Mouse (Mus musculus) thymus, postnatal 10 days (tissue): Measurements from ENCODE around the gene Baiap2.

Experiments used
- DNase-seq, 2 experiments: peaks; one replicate each; pipeline ENCODE4 v3.0.0; 2021; ENCODE audit warnings: low spot score in 2 of 2

The Baiap2 gene

DNA sequence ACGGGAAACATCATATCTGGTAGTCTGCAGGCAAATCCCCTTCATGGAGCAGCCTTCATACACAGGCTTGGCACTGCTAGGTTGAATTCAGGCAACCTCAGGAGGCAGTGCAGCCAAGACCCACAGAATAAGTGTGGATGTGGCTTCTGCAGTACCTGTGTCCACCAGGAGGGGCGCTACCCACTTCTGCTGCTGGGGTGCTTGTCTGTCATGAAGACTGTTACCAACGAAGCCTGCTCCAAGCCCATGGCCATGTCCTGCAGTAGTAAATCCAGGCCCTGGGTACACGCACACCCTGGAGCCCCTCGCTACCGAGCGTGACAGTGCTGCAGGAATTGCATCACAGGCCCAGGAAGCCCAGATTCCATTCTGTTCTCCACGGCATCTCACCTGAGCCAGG lies 22.7 kb upstream of the Baiap2 start:
- DNase-seq: peak; percentile 52 to 80

DNA sequence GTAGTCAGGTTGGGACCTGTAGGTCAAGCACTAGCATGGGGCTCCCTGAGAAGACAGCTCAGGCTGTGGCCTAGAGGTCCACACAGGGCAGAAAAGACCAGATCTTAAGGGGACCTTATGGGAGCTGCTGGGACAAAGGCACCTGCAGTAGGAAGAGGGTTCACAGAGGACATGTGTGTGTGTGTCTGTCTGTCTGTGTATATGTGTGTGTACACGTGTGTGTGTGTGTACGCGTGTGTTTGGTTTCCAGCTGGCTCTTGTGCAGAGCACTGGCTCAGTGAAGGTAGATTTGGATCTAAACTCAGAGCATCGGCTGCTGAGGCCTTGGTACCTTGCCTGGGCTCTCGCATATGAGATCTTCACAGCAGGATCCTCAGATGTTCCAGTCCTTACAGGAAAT lies 21.9 kb upstream of the Baiap2 start:
- no peak for DNase-seq

DNA sequence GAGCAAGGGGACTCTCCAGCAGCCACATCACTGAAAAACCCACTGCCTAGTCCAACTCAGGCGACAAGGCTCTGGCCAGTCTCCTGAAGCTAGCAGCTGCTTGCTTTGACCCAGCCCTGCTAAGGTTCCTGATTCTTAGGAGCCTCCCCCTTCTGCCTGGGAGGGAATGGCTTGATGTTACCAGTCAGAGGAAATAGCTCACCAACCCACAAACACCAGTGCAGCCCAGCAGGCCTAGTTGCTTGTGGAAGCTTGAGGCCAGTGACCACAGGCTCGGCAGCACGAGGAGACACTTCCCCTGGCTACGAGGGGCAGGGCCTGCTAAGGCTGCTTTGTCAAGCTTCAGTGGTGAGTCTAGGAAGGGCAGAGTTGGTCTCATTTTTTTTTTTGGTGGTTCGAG lies 17.4 kb upstream of the Baiap2 start:
- DNase-seq: no peak

DNA sequence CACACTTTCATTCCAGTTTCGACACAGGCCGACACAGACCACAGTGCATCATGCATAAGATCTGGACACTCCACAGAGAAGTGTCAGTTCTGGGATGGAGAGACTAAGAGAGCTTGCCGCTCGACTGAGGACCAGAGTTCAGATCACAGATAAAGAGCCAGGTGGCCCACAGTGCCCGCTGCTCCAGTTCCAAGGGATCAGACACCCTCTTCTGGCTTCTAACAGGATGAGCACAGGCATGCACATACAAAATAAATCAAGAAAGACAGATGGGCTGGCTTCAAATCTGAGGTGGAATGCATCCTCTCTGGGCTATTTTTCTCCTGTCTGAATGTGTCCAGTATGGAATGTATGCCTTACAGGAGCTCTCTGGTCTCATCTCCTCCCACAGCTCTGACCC lies 15.8 kb upstream of the Baiap2 start:
- DNase-seq: no peak

DNA sequence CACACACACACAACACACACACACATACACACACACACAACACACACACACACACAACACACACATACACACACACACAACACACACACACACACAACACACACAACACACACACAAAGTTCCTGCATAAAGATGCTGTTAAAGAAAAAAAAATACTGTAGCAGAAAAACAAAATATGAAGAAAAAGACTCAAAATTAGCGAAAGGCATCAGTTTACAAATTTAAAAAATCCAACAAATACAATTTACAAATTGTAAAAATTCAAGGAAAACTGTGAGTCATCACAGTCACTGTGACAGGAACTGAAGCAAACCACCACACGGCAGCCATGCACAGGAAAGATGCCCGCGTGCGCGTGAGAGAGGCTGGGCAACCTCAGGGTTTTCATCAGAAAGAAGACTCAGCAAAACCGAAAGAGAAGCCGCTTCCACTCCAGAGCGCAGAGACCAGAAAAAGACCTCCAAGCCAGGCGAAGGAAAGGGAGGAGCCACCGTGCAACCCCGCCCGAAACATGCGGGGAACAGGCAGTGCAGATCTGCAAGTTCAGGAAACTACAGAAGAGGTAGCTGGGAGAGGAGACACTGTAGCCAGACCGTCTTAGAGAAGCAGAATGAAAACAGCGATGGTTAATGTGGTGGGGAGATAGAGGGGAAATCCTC lies 14.4 kb upstream of the Baiap2 start:
- peak; percentile 75 for DNase-seq

DNA sequence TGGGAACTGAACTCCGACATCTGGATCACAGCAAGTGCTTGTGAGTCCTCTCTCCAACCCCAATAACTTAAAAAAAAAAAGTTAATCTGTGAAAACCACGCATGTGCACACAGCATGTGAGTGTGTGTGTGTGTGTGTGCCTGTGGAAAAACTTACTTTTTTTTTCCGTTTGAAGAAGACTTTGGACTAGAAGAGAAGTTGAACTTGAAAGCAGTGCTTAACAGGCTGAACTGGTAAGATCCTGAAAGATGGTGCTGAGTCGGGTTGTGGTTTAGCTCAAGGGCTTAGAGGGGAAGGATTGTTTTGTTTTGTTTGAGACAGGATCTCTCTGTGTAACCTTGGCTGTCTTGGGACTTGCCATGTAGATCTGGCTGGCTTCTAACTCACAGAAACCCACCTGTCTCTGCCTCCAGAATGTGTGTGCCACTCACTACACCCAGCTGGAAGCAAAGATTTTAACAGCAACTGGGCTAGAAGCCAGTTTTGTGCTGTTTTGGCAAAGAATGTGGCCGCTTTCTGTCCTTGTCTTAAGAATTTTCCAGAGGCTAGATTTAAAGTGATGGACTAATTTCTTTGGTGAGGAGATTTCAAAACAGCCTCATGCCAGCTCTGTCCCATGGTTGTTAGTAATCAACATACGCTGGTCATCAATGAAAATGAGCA lies 12.8 kb upstream of the Baiap2 start:
- DNase-seq: no peak

DNA sequence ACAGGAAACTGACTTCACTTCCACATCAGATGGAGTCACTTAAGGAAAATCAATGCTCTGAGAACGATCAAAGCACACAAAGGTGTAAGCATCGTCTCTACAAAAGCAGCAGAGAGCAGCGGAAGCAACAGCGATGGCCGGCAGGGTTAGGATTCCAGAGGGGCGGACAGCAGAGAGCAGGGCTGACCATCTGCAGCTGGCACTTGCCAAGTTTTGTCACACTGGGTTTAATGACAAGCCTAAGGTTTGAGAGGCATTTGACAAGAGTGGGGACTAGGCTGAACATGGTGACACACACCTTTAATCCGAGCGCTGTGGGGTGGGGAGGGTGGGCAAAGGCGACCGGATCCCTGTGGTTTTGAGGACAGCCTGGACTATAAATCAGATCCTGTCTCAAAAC lies 10.8 kb upstream of the Baiap2 start:
- no peak for DNase-seq

DNA sequence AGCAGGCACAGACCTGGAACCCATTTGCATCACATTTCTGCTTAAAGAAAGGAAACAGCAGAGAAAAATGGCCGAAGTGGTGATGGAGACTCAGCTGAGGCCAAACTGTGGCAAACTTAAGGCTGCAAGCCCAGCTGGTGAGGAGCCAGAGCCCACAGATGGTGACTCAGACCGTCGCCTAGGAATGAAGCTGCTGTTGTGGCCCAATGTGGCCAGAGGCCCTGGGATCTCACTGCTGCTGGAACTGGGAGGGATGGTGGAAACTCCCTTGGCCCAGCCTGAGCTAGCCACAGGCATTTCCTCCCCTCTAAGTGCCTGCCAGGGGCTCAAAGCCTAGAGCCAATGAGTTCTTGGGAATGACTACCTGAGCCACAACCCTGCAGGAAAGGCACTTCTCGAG lies 9.4 kb upstream of the Baiap2 start:
- no peak for DNase-seq

DNA sequence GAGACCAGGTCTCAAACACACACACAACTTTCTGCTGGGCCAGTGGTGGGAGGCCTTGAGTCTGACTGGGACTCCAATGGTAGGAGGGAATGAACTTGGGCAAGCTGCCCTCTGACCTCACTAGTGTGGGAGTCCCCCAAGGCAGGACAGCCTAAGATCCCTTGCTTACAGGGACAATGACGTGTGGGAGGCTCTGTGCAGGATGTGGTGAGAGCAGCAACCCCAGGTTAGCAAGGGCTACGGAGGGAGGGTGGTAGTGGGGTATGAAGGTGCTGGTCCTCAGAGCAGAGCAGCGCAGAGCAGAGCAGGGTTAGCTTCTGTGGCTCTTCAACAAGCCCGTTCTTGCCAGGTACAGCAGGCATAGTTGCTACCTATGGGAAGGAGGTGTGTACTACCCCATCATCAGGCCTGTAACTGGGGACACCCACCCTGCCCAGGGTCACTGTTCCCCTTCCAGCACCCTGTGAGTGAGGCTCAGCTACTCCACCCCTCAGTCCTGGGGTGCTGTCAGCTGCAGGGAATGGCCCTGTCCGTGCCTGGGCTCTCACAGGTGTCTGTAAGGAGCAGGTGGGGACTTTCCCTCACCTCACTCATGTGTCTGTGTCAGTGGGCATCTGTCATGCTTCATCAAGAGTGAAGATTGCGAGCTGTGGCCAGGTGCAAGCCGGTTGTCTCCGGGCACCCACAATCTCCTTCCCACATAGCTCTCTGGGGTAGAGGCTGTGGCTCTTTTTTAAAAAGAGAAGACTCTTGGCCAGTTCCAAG lies 8.6 kb upstream of the Baiap2 start:
- DNase-seq: peak; percentile 31 to 33

DNA sequence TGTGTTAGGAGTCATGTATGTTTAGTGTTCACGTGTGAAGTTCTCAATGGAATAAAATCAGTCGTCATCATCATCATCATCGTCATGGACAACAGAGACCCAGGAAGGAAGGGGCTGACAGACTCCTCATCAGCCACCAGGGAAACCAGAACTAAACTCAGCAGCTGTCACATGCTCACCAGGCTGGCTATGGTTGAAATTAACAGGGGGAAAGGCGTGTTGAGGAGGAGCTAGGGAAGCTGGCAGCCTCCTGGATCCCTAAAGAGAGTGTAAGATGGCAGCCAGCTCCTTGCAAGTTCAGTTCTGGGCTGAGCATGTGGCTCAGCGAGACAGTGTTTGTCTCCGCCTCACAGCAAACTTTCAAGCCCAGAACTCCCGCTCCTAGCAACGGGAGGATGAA lies 7.8 kb upstream of the Baiap2 start:
- DNase-seq: no peak

DNA sequence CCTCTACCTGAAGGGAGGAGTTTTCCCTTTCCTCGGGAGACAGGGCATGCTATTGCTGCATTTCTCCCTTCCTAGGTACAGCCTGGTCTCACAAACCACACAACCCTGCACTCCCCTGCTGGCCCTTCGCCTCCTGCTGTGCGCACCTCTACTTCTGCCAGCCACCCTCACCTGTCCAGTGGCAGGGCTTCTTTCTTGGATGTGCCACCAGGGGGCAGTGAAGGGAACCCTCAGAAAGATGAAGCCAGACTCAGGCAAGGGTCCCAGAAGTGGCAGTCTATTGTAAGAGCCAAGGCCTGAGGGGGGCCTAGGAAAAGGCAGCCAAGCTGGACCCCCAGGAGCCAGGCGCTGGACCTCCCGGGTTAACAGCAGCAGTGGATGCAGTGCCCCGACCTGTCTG lies 7.1 kb upstream of the Baiap2 start:
- DNase-seq: peak; percentile 62 to 82

DNA sequence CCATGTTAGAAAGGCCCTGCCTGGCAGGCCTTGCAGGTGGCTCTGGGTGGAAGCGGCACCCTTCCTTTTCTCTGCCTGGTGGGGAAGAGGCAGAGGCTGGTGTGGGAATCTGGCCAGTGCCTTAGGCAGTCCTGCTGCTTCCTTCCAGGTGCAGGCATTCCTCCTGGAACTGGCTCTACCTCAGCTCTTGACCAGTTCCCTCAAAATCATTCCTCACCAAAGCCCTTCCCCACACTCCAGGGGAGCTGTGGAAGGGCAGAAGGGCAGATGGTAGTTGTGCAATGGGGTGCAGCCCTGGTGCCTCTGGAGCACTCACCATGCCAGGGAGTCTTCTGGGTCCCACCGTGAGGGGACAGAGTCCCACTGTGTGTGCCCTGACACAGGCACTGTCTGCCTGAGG lies 6.1 kb upstream of the Baiap2 start:
- no peak for DNase-seq

DNA sequence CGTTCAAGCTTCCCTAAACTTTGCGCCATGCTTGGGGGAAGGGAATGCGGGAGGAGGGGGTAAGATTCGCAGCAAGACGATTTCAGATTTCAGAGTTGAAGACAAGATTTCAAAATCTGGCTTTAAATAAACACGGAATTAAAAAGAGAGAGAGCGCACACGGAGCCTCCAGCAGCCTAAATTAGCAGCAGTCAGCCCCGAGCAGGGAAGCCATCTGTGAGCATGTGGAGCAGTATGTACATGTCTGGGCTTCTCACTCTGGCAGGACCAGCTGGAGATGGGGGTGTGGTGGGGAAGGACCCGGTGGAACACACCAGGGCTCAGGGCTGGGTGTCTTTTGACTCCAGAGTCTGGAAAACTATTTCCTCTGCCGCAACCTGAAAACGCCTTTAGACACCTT lies 5.3 kb upstream of the Baiap2 start:
- no peak for DNase-seq

DNA sequence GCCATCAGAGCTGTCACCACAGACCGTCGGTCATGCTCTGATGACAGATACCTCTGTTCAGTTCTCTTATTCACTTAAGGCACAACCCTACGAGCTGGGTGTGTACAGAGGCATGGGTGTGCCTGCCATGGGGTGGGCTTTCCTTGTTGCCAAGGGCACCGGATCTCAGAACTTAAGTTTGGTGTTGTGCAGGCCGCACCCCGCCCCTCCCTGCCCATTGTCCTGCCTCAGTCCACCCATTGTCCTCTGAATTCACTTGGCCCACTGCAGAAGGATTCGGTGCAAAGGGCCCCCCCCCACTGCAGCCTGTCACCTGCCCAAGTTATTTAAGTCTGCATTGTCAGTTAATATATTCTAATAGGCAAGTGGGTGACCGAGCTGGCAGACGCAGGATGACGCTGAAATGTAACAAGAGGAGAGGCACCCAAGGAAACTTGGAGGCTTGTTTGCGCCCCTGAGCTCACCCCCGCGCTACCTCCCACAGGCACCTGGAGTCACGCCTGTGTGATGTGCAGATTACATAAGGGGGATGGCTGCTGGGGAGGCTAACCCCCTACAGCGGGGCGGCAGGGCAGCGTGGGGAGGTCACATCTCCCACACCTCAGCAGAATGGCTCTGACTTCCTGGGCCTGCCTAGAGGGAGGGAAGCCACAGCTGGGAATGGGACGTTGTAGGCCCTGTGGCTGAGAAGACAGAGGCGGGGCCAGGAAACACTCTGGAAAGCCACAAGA lies 4.6 kb upstream of the Baiap2 start:
- no peak for DNase-seq

DNA sequence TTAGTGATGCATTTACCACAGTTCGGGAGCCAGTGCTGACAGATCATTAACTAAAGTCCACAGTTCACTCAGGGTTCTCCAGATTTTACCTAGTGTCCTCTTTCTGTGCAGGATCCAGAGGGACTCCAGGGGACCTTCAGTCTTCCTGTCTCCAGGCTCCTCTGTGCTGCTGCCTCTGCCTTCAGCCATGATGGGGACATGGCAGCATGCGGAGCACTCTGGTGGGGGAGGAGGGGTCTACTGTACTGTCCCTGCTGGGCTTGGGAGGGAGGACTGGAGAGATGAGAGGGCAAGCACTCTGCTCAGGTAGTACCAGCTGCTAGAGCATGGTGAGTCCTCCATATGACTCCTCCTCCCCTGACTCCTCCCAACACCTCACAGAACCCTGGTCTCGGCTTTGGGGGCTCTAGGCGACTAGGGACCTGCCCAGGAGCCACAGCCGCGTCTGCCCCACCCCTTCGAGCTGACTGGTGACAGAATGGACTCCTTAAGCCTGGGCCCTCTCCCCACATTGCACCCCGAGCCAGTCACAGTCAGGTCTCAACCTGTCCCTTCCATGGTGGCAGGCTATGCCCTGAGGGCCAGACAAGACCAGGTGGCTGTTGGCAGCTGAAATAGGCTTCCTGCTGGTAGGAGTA lies 3.4 kb upstream of the Baiap2 start:
- DNase-seq: no peak

DNA sequence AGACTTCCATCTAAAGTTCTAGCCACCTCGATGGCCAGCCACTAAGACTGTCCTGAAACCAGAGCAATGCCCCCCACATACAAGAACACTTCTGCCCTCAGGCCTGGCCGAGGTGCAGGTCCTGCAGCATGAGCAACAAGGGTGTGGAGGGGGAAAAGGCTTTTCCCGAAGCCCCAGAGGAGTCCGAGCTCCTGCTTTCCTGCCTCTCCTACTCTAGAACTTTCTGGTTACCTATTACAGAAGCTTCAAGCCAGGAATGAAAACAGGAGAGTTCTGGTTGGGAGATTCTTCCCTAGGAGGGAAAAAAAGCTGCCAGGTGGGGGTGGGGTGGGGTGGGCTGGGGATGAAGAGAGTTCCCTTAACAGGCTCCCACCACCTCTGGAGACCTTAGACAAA lies 2.9 kb upstream of the Baiap2 start:
- no peak for DNase-seq

DNA sequence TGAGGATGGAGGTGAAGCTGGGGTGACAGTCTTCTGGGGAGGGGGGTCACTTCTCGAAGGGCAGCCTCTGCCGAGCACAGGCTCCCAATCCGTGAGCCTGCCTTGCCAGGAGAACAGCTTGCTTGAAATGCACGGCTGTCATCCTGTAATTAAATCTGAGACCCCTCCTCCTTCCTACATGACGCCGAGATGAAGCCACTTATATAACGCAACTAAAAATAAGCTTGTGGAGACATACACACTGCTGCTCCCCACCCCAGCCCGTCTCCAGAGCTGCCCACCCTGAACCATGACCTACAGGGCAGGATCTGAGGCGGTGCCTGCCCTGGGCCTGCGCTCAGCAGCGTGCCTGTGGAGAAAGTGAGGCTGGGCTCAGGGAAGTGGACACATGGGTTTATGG lies 2.4 kb upstream of the Baiap2 start:
- no peak for DNase-seq

DNA sequence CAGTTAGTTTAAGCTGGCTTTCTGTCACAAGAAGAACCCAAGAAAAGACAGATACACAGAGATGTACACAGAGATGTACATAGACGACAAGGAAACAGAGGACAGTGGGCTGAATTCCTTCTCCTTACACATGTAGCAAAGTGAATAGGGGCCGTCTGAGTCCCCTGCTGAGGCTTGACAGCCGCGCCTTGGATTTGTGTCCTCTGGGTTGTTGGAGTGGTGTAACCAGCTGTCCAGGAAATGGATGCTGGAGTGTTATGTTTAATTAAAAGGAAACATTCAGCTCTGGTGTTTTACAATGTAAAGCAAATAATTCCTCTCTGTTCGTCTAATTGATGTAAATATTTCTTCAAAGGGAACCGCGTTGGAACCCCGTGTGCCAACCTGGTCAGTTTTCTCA lies 769 bp upstream of the Baiap2 start:
- DNase-seq: no peak

DNA sequence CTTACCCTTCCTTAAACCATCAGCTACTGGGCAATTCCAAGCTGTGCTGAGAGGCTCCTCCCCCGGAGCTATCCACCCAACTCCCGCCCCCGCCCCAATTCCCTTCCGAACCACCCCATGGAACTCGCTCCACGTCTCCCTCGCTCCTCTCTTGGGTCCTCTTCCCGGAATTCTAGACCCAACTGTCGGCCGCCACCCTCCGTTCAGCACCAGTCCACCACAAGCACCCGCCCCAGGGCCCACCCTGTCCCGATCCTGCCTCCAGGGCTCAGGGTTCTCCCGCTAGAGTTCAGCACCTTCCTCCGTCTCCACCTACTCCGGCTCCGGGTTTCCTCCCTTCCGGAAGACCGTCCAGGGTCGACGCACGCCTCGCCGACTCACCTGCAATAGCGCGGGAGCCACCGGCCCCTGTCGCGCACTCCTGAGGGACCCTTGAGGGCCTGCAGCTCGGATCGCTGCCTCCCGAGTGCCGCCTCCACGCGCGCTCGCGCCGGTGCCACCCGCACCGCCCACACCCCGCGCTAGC lies 299 bp upstream of the Baiap2 start:
- DNase-seq: no peak

DNA sequence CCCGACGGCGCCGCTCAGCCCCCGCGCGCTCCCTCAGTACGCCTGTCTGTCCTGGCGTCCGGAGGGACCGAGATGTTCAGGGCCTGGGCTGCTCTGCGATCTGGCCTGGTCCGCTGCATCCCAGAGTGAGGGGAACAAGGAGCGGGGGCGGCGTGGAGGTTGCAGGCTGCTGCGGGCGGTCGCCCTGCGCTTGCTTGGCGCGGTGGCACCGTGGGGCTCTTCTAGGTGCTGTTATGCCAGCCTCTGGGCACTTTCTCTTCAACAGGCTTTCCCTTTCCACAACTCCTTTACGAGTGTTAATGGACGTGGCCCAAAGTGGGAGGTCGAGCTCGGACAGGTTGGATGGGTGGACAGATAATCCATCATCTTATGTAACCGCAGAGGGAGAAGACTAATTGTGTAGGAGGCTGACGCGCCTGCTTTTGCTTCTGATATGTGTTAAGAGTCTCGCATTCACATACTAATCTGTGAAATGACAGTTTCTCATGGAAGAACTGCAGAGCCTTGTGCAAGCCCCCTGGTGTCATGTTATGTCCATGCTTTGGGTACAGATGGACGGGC lies 945 bp downstream of the Baiap2 start:
- DNase-seq: peak; percentile 44 to 49

DNA sequence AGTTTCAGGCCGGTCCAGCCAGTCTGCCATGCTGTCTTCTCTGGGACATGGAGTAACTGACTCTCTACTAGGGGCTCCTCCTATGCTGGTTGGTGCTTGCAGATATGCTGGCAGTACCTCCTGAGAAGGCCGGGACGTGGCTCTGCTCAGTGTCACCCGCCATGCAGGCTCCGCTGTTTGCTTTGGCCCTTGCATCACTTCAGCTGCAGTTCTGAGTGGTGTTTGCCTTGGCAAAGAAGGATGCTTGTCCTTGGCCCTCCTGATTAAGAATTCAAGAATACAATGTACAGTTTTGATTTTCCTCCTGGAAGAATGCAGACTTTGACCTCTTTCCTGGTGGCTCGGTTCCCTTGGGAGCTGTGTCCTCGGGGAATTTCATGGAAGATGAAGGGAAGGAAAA lies 2.8 kb downstream of the Baiap2 start:
- no peak for DNase-seq
